Mouse (Mus musculus): Measurements from ENCODE around the gene Cwc22.

DNA sequence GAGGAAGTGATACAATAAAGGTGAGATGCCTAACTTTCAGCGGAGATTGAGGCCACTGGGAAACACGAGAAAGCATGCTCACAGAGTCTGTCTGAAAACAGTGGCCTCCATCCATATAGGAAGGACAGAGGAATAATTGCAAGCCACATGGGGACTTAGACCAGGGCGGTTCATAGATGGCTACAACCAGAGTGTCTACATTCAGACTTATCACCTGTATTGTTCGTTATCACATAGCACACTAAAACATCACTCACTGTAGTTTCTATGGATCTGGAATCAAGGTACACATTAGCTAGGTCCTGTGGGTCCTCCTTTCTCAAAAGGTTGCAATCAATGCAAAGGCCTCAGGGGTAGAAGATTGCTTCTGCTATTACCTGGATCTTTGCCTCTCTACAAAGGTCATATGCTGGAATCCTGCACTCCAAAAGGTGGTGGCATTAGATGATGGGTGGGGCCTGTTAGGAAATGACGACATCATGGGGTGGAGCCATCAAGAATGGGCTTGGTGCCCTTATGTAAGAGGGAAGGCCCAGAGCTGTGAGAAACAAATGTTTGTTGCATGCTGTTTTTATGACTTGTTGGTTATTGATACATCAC is 30.2 kb upstream of the Cwc22 start:
- TF ChIP-seq POLR2A (IDR thresholded peaks at IDR 0.05; ENCODE audit: insufficient read depth, low read depth, low read length) (no peak), CTCF (IDR thresholded peaks at IDR 0.05) (no peak)

Measured in heart, adult 2 months (tissue).